Mouse (Mus musculus): ENCODE results near the gene Large1. TPM values are rescaled to one million over a fixed set of nuclear protein-coding genes. Genes with fewer than 3 reads are reported as not detected.
"Not testable (repeated sequence)": the region's sequence is repeated elsewhere in the genome, so short reads cannot be mapped to it uniquely, and the experiment has no call there.

Gene Large1
- total RNA-seq, 2 experiments from 2014 or later = 0.66 to 1.5 TPM

GRCm38 (mm10) chr8:73201854-73202253, 151.5 kb downstream of the Large1 start:
- ATAC-seq (replicated peaks; ENCODE audit: low FRiP score, low TSS enrichment, poor library complexity, severe bottlenecking) = no peak

DNA sequence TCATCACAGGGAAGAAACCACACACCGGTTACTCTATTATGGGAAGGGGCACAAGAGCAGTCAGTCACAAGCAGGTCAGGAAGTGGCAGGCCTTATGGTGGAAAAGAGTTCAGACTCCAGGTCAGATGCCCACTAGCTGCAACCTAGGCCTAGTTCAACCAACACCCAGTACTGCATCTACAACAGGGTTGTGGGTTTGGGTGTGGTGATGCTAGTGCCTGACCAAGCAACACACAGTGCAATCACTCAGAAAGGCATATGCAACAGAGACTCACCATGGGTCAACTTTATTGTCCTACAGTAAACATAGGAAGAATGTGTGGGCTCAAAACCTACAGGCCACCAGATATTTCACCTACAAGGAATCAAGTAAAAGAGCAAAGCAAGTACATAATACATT, 155.6 kb downstream of the Large1 start:
- no peak for ATAC-seq (replicated peaks; ENCODE audit: low FRiP score, low TSS enrichment, poor library complexity, severe bottlenecking)

GRCm38 (mm10) chr8:73188684-73189083, 164.7 kb downstream of the Large1 start:
- ATAC-seq (replicated peaks; ENCODE audit: low FRiP score, low TSS enrichment, poor library complexity, severe bottlenecking) = no peak

GRCm38 (mm10) chr8:73187381-73187780, 166.0 kb downstream of the Large1 start:
- no peak for ATAC-seq (replicated peaks; ENCODE audit: low FRiP score, low TSS enrichment, poor library complexity, severe bottlenecking)

DNA sequence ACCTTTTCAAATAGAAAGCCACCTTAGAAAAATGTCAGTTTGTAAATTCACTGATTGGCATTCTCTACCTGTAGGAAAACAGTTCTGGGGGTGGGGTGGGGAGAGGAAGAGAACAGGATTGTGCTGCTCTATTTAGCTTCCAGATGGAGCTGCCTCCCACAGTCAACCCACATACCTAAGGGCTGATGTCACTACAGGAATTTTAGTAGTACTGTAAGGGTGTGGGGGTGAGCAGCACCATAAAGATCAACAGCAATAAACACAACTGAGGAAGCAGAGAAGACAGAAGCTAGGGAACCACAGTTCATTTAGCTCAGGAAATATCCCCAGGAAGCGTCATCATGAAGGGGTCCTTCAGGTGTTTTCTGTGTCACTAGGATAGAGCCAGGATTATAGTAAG, 174.9 kb downstream of the Large1 start:
- no peak for ATAC-seq (replicated peaks; ENCODE audit: low FRiP score, low TSS enrichment, poor library complexity, severe bottlenecking)

DNA sequence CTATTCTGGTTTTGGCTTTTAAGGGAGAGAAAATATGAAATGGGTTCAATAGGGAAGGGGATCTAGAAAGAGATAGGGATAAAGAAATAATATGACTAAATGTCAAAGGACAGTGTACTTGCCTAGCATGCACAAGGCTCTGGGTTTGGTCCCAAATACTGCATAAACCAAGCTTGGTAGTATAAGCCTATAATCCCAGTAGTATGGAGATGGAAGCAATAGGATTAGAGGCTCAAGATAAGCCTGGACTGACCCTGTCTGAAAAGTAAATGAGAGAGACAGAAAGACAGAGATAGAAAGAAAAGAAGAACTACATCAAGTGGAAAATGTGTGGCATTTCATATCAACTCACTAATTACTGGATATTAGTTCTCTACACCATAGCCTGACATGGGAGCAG, 180.7 kb downstream of the Large1 start:
- ATAC-seq (replicated peaks; ENCODE audit: low FRiP score, low TSS enrichment, poor library complexity, severe bottlenecking) = no peak

- ATAC-seq (replicated peaks; ENCODE audit: low FRiP score, low TSS enrichment, poor library complexity, severe bottlenecking) = no peak
Measured at GRCm38 (mm10) chr8:73161994-73162393, 191.3 kb downstream of the Large1 start.

DNA sequence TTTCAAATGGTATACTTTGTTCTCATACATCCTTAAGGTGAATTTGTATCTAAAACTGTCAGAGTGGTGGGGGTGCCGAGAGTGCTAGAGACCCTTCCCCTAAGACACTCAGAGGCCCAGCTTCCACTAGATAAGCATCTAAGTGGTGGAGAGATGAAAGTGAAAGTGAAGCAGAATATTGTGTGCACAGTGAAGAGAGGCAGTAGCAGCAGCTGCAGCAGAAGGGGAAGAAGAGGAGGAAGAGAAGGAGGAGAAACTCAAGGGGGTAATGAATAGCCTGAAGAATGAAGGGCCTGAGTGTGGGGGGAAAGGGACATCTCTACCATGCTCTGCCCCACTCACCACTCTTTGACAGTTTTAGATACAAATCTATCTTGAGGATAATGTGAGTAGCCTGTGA, 191.8 kb downstream of the Large1 start:
- ATAC-seq (replicated peaks; ENCODE audit: low FRiP score, low TSS enrichment, poor library complexity, severe bottlenecking) = no peak

- no peak for ATAC-seq (replicated peaks; ENCODE audit: low FRiP score, low TSS enrichment, poor library complexity, severe bottlenecking)
Measured at GRCm38 (mm10) chr8:73160945-73161344, 192.4 kb downstream of the Large1 start.

DNA sequence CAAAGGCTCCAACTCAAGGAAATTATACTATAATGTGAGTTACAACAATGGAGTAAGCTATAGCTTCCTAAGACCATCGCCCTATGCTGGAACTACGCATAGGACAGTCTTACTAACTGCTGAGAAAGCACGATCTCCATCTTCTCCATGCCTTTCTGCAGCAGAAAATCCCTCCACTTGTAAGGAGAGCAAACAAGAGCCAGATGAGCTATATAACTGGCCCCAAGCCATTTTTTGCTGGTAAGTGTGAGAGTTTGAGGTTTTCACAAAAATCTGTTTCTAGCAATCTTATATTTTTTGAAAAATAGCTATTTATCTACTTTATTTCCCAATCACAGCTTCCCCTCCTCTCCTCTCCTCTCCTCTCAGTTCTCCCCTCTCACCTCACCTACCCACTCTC, 206.1 kb downstream of the Large1 start:
- no peak for ATAC-seq (replicated peaks; ENCODE audit: low FRiP score, low TSS enrichment, poor library complexity, severe bottlenecking)

GRCm38 (mm10) chr8:73142660-73143395, 210.5 kb downstream of the Large1 start:
- no peak for ATAC-seq (replicated peaks; ENCODE audit: low FRiP score, low TSS enrichment, poor library complexity, severe bottlenecking)

- no peak for ATAC-seq (replicated peaks; ENCODE audit: low FRiP score, low TSS enrichment, poor library complexity, severe bottlenecking)
Measured at GRCm38 (mm10) chr8:73135397-73135796, 217.9 kb downstream of the Large1 start.

DNA sequence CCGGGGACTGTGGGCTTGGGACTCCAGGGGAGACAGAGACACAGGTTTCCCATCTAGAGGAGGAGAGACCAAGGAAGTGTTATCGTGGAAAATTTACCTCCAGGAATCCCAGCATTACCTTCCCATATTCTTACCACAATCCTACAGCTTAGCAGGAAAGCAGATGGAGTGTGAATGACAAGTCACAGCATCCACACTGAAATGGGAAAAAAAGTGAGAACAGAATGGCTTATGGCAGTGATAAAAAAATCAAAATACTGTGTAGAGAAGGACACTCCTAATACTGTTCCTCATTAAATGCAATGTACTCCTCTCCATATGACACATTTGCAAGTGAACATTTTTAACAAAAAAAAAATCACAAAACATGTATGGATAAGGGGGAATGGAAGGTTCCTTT, 221.3 kb downstream of the Large1 start:
- no peak for ATAC-seq (replicated peaks; ENCODE audit: low FRiP score, low TSS enrichment, poor library complexity, severe bottlenecking)

- no peak for ATAC-seq (replicated peaks; ENCODE audit: low FRiP score, low TSS enrichment, poor library complexity, severe bottlenecking)
Measured at GRCm38 (mm10) chr8:73123864-73124499, 229.4 kb downstream of the Large1 start.

- ATAC-seq (replicated peaks; ENCODE audit: low FRiP score, low TSS enrichment, poor library complexity, severe bottlenecking) = no peak
Measured at GRCm38 (mm10) chr8:73112332-73112895, 240.9 kb downstream of the Large1 start.

DNA sequence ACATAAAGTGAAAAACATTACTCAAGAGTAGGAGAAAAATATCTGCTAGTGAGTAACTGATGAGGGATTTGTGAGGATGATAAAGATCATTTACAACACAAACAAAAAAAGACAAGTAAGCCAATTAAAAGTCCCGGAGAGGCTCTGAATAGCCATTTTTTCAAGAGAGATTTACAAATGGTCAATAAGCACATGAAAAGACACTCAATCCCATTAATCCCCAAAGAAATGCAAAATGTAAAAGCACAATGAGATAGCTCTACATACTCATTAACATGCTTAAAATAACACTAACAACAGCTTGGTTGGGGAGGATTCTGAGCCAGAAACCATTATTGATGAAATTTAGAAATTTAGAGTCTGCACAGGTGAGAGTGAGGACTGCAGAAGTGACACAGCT, 249.3 kb downstream of the Large1 start:
- ATAC-seq (replicated peaks; ENCODE audit: low FRiP score, low TSS enrichment, poor library complexity, severe bottlenecking) = no peak

DNA sequence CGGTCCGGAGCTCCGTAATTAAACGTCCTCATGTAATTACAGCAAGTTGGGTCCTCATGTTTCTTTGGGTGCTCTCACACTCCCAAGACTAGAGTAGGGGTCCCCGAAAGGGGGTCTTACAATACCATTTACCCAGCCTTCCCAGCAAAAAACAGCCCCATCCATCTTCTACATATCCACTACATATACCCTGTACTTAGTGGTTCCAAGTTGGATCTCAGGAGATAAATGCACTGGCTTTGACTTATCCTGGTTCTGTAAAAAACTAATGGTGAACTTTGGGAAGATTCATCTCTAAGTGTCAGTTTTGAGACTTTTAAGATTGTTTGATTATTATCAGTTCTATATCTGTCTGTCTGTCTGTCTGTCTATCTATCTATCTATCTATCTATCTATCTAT, 252.3 kb downstream of the Large1 start:
- no peak for ATAC-seq (replicated peaks; ENCODE audit: low FRiP score, low TSS enrichment, poor library complexity, severe bottlenecking)

DNA sequence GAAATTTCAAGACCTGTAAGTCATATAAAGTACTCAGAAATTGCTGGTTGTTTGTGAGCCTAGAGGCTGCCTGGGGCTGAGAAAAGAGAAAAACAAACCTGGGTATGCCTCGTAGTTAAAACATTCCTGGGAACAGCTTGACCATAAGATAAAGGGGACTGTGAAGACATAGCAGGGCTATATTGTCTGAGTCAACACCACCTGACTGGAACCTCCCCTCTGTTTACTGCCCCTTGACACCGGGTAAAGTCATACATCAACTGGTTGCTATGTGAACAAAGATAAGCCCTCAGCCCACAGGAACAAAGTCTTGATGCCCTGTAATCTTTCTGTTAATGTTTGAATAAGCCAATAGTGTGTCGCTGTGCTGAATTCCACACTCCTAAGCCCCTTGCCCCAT, 252.7 kb downstream of the Large1 start:
- not testable (repeated sequence) for ATAC-seq (replicated peaks; ENCODE audit: low FRiP score, low TSS enrichment, poor library complexity, severe bottlenecking)

GRCm38 (mm10) chr8:73099542-73099941, 253.8 kb downstream of the Large1 start:
- no peak for ATAC-seq (replicated peaks; ENCODE audit: low FRiP score, low TSS enrichment, poor library complexity, severe bottlenecking)

DNA sequence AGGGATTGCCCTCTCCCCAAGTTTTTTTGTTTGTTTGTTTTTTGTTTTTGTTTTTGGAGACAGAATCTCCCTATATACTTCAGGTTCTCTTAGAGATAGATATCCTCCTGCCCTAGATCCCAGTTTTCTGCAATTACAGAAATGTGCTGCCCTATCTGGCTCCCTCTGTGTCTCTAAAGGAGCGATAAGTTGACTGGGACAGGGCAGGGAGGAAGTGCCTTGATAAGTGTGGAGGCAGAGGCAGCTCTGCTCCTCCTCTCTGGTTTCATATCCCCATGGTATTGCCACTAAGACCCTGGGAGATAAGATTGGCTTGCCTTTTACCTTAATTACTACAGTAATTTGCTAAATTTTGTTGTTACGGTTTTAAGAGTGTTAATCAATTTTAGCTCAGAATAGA, 256.4 kb downstream of the Large1 start:
- no peak for ATAC-seq (replicated peaks; ENCODE audit: low FRiP score, low TSS enrichment, poor library complexity, severe bottlenecking)

DNA sequence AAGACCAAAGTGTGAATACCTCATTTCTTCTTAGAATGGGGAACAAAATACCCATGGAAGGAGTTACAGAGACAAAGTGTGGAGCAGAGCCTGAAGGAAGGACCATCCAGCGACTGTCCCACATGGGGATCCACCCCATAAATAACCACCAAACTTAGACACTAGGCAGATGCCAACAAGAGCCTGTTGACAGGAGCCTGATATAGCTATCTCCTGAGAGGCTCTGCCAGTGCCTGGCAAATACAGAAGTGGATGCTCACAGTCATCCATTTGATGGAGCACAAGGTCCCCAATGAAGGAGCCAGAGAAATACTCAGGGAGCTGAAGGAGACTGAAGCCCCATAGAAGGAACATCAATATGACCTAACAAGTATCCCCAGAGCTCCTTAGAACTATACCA, 275.6 kb downstream of the Large1 start:
- ATAC-seq (replicated peaks; ENCODE audit: low FRiP score, low TSS enrichment, poor library complexity, severe bottlenecking) = not testable (repeated sequence)

All from megakaryocyte-erythroid progenitor cell, adult 5-6 weeks (primary cell).